Mouse (Mus musculus) G1E (cell line): ENCODE measurements around the gene Fer.

Experiments
- CTCF ChIP-seq: IDR thresholded peaks from 2 replicates; pipeline ENCODE4 v1.5.1; 2012; ENCODE audit warnings: low read depth, low read length, inconsistent platforms, mixed read lengths
- GATA1 ChIP-seq: IDR thresholded peaks from 2 replicates; pipeline ENCODE4 v1.6.1; 2012; ENCODE audit warnings: borderline replicate concordance, low read length, inconsistent platforms, mixed read lengths
- GATA2 ChIP-seq: IDR thresholded peaks from 2 replicates; pipeline ENCODE4 v1.6.1; 2012; ENCODE audit warnings: low read depth, low read length, inconsistent platforms, borderline replicate concordance
- POLR2AphosphoS5 ChIP-seq: IDR thresholded peaks from 2 replicates; pipeline ENCODE4 v1.6.1; 2012; ENCODE audit warnings: low read depth, low read length, inconsistent platforms; ENCODE audit not compliant: insufficient replicate concordance

DNA sequence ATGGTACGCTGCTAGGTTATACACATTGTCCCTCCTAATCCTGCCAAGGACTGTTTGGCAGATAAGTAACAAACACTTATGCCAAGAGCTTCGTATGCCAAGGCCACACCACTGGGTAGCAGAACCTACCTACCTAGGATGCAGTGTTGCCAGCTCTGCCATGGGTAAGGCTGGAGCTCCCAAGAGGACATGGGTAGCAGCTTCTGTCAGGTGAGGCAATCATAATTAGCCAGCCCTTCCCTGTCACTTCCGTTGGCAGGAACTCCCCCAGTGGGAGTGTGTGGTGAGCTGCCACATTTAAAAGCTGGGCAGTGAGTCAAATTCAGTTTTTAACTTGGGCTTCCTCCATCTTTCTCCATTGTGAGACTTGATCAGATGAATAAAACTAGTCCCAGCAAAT lies 267.5 kb downstream of the Fer start:
- TF ChIP-seq CTCF (no peak), GATA2 (no peak), POLR2AphosphoS5 (no peak), GATA1 (no peak)
